Mouse (Mus musculus) Patski (cell line): ENCODE data around the gene Bbs1. TPM values are rescaled to one million over a fixed set of nuclear protein-coding genes. Genes with fewer than 3 reads are reported as not detected.

Experiments used
- ATAC-seq: fragments of 100-300 bp; one replicate; pipeline ENCODE4 v1.8.0; 2021
- CTCF ChIA-PET: fragments of 350-600 bp; sonication (Branson Sonifier 250); formaldehyde crosslinking; loops from one replicate; lab custom pipeline; 2022; ENCODE audit warnings: inconsistent platforms; lab: Charles Lee
- POLR2A ChIA-PET: fragments of 350-600 bp; sonication (Branson Sonifier 250); formaldehyde crosslinking; loops from one replicate; lab custom pipeline; 2022; ENCODE audit warnings: antibody characterized with exemption, inconsistent platforms; lab: Charles Lee
- DNase-seq: peaks from one replicate; pipeline ENCODE4 v3.0.0-alpha.2; 2011; ENCODE audit warnings: low read depth, low spot score
- H3K27me3 ChIP-seq: fragments of 371-371 bp; one replicate; pipeline ENCODE4 v1.5.1; 2021
- CTCF ChIP-seq: fragments of 100-300 bp; IDR thresholded peaks from one replicate; pipeline ENCODE4 v1.5.1; 2021
- in situ Hi-C: fragments of 300-500 bp; cut with MboI; formaldehyde crosslinking; loops from 3 replicates; pipeline ENCODE4 v1.11.1; 2018; ENCODE audit warnings: low pct_unique_long_range_greater_than_20kb, mixed read lengths
- polyA plus RNA-seq: library from polyadenylated mRNA; unstranded; gene quantifications from one replicate; pipeline ENCODE4 v1.2.3, GENCODE M21; 2021

Bbs1 gene
- polyA plus RNA-seq, 1 experiment from 2014 or later, result 20.3 TPM

DNA sequence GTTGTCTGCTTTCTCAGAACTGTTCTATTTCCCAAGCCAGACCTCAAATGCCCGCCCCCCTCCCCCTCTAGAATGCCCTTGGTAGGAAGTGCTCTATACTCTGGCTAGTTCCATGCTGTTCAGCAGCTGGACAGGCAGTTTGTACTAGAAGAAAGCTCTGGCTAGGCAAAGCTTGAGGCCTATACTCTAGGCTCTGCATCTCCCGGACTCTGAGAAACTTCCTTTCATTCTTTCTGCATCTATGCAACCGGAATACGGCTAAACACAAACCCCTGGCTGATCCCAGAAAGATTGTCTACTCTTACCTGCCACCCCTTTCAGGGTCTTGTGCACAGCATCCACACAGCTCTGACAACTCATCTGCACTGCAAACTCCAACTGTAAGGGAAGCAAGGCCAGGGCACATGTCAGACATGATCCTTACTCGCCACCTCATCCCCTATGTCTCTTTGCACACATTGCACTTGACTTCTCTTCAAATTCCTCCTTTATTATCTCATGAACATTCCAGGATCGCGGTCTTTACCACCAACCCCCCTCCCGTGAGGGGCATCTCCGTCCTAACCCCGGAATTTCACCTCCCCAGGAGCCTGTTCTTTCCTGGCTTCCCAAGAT, 67.8 kb downstream of the Bbs1 start:
- peaks cover 35% of the 10 kb centered on the region for H3K27me3 ChIP-seq
- in situ Hi-C loops, result no loop called here
- POLR2A ChIA-PET, result interaction anchor here (0.6 to 1.7 kb wide), 4 partner anchors 12 to 926 kb away, joined by 3 to 7 read pairs (median 4); partner anchors contain the start of genes Ndufs8 and Rbm4b
- ATAC-seq (peak; percentile 40), DNase-seq (no peak)
- no peak for TF ChIP-seq CTCF
- CTCF ChIA-PET, result interaction anchor here (1.2 to 2.1 kb wide), 3 partner anchors 9 to 26 kb away, joined by 3 to 9 read pairs (median 7); no protein-coding TSS in a partner anchor

DNA sequence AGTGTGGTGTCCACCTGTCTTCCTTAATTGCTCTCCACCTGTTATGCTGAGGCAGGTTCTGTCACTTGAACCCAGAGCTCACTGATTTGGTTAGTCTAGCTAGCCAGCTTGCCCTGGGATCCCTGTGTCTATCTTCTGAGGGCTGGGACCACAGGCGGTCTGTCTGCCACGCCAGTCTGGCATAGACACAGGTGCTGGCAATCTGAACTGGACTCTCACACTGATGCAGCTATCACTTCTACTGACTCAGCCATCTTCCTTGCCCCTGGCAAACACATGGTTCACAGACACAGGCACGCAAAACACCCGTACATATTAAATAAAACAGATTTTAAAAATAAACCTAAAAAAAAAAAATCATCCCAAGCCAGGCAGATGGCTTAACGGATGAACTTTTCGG, 69.4 kb downstream of the Bbs1 start:
- no peak for ATAC-seq
- TF ChIP-seq CTCF, result no peak
- ChIA-PET POLR2A (no interaction called here), CTCF (interaction anchor here (1.4 kb wide), 1 partner anchor 10 kb away, joined by 3 read pairs; no protein-coding TSS in a partner anchor)
- in situ Hi-C loops, result no loop called here
- DNase-seq, result no peak
- H3K27me3 ChIP-seq, result peaks cover 24% of the 10 kb centered on the region

Other genes starting within 250 kb of the Bbs1 start
- gene Gm960, start 208.0 kb downstream of the Bbs1 start, polyA plus RNA-seq, result 2.5 TPM
- 1.0 TPM for gene Sptbn2, start 195.5 kb downstream of the Bbs1 start, polyA plus RNA-seq
- 19.3 TPM for gene Rbm4b, start 150.1 kb downstream of the Bbs1 start, polyA plus RNA-seq
- gene Rbm4, start 112.7 kb downstream of the Bbs1 start, polyA plus RNA-seq, result 42.3 TPM
- 9.9 TPM for gene Gm21992, start 95.0 kb downstream of the Bbs1 start, polyA plus RNA-seq
- 36.5 TPM for gene Rbm14, start 95.0 kb downstream of the Bbs1 start, polyA plus RNA-seq
- gene Ccs, start 67.3 kb downstream of the Bbs1 start, polyA plus RNA-seq, result 133 TPM
- 0.26 TPM for gene Ccdc87, start 67.3 kb downstream of the Bbs1 start, polyA plus RNA-seq
- gene Ctsf, start 51.5 kb downstream of the Bbs1 start, polyA plus RNA-seq, result 79.4 TPM
- gene Actn3, start 28.7 kb downstream of the Bbs1 start, polyA plus RNA-seq, result 0.10 TPM
- gene Zdhhc24, start 28.0 kb downstream of the Bbs1 start, polyA plus RNA-seq, result 17.2 TPM
- gene Dpp3, start 21.7 kb upstream of the Bbs1 start, polyA plus RNA-seq, result 91.0 TPM
- gene Peli3, start 36.5 kb upstream of the Bbs1 start, polyA plus RNA-seq, result 7.4 TPM
- 106 TPM for gene Mrpl11, start 55.5 kb upstream of the Bbs1 start, polyA plus RNA-seq
- 0.18 TPM for gene Npas4, start 83.7 kb upstream of the Bbs1 start, polyA plus RNA-seq
- gene Slc29a2, start 117.2 kb upstream of the Bbs1 start, polyA plus RNA-seq, result 15.8 TPM
- 82.4 TPM for gene B4gat1, start 132.2 kb upstream of the Bbs1 start, polyA plus RNA-seq
- 1.7 TPM for gene AC124502.3, start 132.3 kb upstream of the Bbs1 start, polyA plus RNA-seq
- gene Brms1, start 134.7 kb upstream of the Bbs1 start, polyA plus RNA-seq, result 56.8 TPM
- gene Rin1, start 143.9 kb upstream of the Bbs1 start, polyA plus RNA-seq, result 39.4 TPM
- gene Cd248, start 161.4 kb upstream of the Bbs1 start, polyA plus RNA-seq, result 0.44 TPM
- gene Tmem151a, start 178.9 kb upstream of the Bbs1 start, polyA plus RNA-seq, result 0.39 TPM
- gene Yif1a, start 181.9 kb upstream of the Bbs1 start, polyA plus RNA-seq, result 68.6 TPM
- gene Cnih2, start 191.9 kb upstream of the Bbs1 start, polyA plus RNA-seq, result 2.5 TPM
- 237 TPM for gene Rab1b, start 200.4 kb upstream of the Bbs1 start, polyA plus RNA-seq
- 84.0 TPM for gene Klc2, start 211.9 kb upstream of the Bbs1 start, polyA plus RNA-seq